Mouse (Mus musculus): Measurements from ENCODE around the gene Bend4. TPM values are rescaled to one million over a fixed set of nuclear protein-coding genes. Genes with fewer than 3 reads are reported as not detected.

Bend4 gene
- polyA plus RNA-seq, 1 experiment from 2014 or later, result 3.7 TPM

DNA sequence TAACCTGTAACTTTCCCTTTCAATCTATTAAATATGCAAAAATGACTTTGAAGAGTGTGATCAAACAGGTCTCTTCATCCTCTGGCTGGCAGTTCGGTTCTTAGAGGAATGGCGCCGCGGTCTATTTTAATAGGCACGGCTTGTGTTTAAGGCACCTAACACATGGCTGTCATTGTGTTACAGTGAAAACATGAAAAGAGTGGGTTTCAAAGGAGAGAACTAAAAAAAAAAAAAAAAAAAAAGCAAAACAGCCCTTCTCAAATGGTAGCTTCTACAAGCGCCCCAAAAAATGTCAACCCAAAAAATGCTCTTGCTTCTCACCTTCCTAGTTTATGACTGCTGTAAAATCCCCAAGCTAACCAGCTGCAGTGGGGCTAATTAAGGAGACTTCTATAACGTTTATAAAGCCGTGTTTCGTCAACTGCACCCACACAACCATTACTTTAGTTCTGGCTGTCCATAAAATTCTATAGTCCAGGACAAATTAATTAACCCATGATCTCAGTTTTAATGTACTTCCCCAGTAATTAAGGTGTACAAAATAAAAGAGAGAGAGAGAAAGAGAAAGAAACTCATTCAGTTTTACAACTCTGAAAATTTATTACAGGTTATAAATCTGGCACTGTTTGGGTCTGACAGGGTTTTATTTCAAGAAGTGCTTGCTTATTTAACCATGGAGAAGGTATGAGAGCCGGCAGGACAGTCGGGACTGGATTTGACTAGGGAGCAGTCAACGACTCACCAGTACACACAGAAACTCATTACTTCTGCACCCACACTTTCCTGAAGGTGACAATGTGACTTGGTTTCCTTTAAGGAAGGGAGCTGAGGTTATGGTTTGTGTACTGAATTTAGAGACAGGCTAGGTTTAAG is 27.3 kb downstream of the Bend4 start:
- WGBS (ENCODE audit: missing documents), result 78% methylated on average over 12 of the region's 12 CpGs
- H3K79me2 ChIP-seq (ENCODE audit: inconsistent target), result no peaks in the 10 kb centered on the region
- no peak overlapping the region for H3K27ac ChIP-seq
- no peak overlapping the region for H3K4me3 ChIP-seq (ENCODE audit: inconsistent target)
- H3K36me3 ChIP-seq (ENCODE audit: inconsistent target), result peaks cover 23% of the 10 kb centered on the region

DNA sequence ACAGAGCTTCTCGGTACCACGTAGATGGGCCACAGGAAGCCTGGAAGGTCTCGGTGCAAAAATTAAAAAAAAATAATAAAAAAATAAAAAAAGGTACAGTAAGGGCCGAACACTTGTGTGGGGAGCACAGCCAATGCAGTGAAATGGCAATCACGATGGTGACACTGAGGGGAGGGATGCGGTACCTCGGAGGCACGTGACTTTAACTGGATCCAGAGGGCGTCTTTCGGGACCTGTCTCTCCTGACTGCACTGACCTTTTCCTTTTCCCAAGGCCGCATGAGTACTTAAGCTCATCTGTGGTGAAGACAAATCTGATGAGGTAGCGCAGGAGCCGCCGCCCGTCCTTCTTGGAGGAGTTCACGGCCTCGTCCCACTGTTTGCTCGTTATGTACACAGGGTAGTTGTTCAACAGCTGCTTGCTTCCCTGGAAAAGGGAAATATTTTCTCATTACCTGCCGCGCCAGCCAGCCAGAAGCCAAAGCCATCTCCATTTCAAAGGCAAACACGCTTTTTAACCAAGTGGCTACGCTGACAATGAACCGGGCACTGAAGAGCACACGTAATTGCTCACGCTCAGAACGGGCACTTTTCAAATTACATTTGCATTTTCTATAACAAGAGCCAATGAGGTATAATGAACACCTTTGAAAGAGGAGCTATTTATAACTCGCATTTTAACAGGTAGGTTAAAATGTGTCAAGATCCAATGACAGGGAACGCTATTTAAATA is 28.1 kb downstream of the Bend4 start:
- H3K4me3 ChIP-seq (ENCODE audit: inconsistent target), result no peak overlapping the region
- H3K79me2 ChIP-seq (ENCODE audit: inconsistent target), result no peaks in the 10 kb centered on the region
- H3K27ac ChIP-seq, result no peak overlapping the region
- peaks cover 23% of the 10 kb centered on the region for H3K36me3 ChIP-seq (ENCODE audit: inconsistent target)
- whole genome bisulfite sequencing (ENCODE audit: missing documents), result 94% methylated on average over 28 of the region's 28 CpGs

DNA sequence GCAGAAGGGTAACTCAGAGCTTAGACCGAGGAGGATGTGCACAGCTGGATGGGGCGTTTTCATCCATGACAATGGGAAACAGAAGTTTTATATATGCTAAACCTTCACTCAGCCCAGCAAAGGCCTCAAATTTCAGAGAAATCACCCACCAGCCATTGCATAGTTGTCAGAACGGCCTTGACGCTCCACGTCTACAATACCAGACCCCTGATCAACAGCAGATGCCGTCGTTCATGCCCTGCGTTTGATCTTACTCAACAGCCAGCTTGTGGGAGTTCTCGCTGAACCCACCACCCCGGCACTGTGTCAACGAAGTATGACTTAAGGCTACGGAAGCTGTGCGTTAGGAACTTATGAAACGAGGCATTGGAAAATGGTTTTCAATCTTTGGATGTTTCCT is 30.9 kb downstream of the Bend4 start:
- no peak overlapping the region for H3K27ac ChIP-seq
- H3K79me2 ChIP-seq (ENCODE audit: inconsistent target), result no peaks in the 10 kb centered on the region
- no peak overlapping the region for H3K4me3 ChIP-seq (ENCODE audit: inconsistent target)
- H3K36me3 ChIP-seq (ENCODE audit: inconsistent target), result peaks cover 23% of the 10 kb centered on the region
- WGBS (ENCODE audit: missing documents), result 91% methylated on average over 14 of the region's 14 CpGs

DNA sequence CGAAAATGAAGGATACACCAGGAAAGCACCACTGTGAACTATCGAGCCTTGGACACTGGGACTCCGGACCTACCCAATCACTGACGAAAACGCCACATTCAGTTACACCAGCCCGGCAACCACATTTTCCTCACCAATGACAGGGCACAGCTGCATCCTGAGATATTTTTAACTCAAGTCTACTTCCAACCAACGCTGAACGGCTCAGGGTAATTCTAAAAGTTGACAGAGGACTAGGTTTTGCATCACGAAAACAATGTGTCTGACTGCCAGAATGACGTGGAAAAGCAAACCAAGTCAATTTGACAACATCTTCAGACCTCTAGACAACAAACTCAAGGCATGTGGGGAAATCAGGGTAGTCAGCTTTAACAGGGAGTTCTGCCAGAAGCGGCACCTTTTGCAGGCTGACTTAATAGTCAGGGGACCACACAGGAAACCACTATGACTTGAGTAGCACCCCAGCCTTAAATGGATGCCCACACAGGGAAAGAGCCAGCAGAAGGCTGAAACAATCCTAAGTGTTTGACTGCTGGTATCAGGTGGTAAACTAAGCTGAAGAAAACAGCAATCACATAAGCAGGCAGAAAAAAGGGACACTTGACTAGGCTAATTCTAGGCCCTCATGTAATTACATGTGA is 32.8 kb downstream of the Bend4 start:
- peak overlapping the region; percentile 35; the same call in 1 of the 2 replicates for H3K27ac ChIP-seq
- no peak overlapping the region for H3K4me3 ChIP-seq (ENCODE audit: inconsistent target)
- H3K36me3 ChIP-seq (ENCODE audit: inconsistent target), result peaks cover 23% of the 10 kb centered on the region
- WGBS (ENCODE audit: missing documents), result 11% methylated on average over 11 of the region's 11 CpGs
- H3K79me2 ChIP-seq (ENCODE audit: inconsistent target), result no peaks in the 10 kb centered on the region

DNA sequence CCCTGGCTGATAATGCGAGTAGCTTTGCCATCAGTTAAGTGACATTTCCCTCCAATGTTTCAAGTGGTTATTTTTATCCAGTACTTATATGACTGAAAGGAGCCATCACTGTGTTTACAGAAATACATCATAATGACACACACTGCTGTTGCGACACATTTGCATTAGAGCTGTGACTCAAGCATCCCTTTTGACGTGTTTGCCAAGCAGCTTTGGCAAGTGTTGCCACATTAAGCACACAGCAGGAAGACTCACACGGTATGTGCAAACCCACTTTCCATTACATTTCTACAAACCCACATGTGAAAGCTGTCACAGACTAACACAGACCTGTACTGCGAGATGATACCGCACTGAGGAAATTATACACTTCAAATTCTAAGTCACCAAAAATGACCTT is 34.2 kb downstream of the Bend4 start:
- 16% methylated on average over 4 of the region's 6 CpGs for WGBS (ENCODE audit: missing documents)

DNA sequence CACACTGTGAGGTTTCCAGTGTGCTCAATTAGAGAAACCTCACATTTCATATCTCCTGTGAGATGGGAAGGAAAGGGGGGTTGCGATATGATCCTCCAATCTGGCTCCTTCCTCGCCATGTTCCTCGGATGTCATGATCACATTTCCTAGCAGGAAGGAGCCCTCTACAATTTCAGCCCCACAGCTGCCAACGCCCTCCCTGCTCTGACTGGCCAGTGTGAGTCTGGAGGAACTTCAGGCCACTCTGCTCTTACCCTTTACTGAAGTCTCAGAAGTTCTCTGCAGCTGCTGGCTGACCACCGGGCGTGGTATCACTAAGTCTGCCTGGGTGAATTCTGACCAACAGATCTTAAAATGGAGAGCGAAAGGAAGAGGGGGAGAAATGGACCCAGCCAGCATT is 45.6 kb downstream of the Bend4 start:
- no peaks in the 10 kb centered on the region for H3K36me3 ChIP-seq (ENCODE audit: inconsistent target)
- WGBS (ENCODE audit: missing documents), result 92% methylated on average over 7 of the region's 7 CpGs
- H3K79me2 ChIP-seq (ENCODE audit: inconsistent target), result no peaks in the 10 kb centered on the region
- no peak overlapping the region for H3K4me3 ChIP-seq (ENCODE audit: inconsistent target)
- H3K27ac ChIP-seq, result no peak overlapping the region

More for the DNA sequence above, 34.2 kb downstream of the Bend4 start:
- peaks cover 18% of the 10 kb centered on the region for H3K36me3 ChIP-seq (ENCODE audit: inconsistent target)
- H3K79me2 ChIP-seq (ENCODE audit: inconsistent target), result no peaks in the 10 kb centered on the region
- H3K27ac ChIP-seq, result no peak overlapping the region
- H3K4me3 ChIP-seq (ENCODE audit: inconsistent target), result no peak overlapping the region

DNA sequence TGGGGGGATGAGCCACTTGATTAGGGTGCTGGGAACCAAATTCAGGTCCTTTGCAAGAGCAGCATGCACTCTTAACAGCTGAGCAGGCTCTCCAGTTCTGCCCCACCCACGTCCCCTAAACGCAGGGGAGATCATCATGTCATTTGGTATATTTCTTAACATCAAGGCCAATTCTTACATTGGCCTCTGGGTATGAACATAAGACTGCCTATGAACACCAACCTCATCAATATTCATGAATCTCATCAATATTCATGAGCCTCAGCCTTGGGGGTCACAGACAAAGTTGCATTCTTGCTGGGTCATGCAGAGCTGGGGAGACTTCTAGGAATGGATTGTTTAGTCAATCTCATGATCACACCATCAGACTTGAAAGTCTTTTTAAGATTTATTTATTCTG is 46.4 kb downstream of the Bend4 start:
- Histone ChIP-seq H3K36me3 (ENCODE audit: inconsistent target) (no peaks in the 10 kb centered on the region), H3K79me2 (ENCODE audit: inconsistent target) (no peaks in the 10 kb centered on the region), H3K27ac (no peak overlapping the region), H3K4me3 (ENCODE audit: inconsistent target) (no peak overlapping the region)
- WGBS (ENCODE audit: missing documents), result 100% methylated on average over 2 of the region's 2 CpGs

DNA sequence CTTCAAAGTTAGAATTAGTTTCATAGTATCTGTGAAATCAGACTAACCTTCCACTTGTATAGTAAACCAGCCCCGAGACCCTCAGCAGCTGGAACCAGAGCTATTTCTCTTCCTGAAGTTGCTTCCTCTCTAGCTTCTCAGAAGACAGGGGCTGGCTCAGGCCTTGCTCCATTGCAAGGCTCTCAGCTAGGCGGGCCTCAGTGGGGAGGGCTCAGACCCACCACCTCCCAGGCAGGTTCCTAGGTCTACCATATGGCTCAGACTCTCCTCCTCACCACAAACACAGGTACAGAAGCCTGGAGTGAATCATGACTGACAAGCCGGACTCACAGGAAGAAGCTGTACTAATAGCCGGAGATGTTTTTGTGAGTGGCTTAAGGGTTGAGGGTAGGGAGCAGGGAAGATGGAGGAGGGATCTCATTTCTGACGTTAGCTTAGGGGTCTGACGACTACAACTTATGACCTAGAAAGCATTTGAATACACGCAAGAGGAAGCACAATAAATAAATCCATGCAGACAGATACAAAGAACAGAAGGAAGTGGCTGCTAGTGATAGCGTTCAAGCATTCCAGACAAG is 51.0 kb downstream of the Bend4 start:
- no peaks in the 10 kb centered on the region for H3K36me3 ChIP-seq (ENCODE audit: inconsistent target)
- no peak overlapping the region for H3K27ac ChIP-seq
- H3K79me2 ChIP-seq (ENCODE audit: inconsistent target), result no peaks in the 10 kb centered on the region
- 37% methylated on average over 8 of the region's 8 CpGs for WGBS (ENCODE audit: missing documents)
- no peak overlapping the region for H3K4me3 ChIP-seq (ENCODE audit: inconsistent target)

DNA sequence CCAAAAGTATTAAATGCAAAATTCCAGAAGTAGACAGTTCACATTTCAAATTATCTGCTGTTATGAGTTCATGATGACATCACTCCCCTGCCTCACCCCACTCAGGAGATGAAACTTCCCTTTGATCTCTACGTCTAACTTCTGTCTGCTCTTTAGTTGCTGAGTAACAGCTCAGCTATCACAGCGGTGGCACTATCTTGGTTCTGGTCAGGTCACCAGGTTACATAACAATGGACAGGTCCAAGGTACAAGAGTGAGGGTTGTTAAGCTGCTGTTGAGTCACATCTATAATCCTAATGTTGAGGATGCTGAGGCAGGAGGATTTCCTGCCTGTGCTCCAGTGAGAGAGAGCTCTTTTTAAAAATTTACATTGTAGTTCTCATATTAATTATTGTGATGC is 65.2 kb downstream of the Bend4 start:
- Histone ChIP-seq H3K4me3 (ENCODE audit: inconsistent target) (no peak overlapping the region), H3K27ac (no peak overlapping the region), H3K79me2 (ENCODE audit: inconsistent target) (no peaks in the 10 kb centered on the region), H3K36me3 (ENCODE audit: inconsistent target) (no peaks in the 10 kb centered on the region)
- WGBS (ENCODE audit: missing documents), result 72% methylated on average over 2 of the region's 2 CpGs

DNA sequence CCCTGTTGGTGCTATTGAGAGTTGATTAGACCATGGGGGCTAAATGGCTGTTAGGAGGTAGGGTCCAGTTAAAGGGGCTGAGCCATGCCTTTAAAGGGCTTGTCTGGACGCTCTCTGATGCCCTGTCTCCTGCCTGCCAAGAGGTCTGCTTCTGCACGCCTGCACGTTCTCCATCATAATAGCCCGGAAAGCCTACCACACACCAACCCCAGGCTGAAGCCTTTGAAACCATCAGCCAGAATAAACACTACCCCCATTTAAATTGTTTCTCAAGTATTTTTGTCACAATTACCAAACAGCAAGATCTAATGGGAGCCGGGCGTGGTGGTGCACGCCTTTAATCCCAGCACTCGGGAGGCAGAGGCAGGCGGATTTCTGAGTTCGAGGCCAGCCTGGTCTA is 65.8 kb downstream of the Bend4 start:
- no peak overlapping the region for H3K4me3 ChIP-seq (ENCODE audit: inconsistent target)
- H3K36me3 ChIP-seq (ENCODE audit: inconsistent target), result no peaks in the 10 kb centered on the region
- 98% methylated on average over 4 of the region's 10 CpGs for WGBS (ENCODE audit: missing documents)
- H3K27ac ChIP-seq, result no peak overlapping the region
- H3K79me2 ChIP-seq (ENCODE audit: inconsistent target), result no peaks in the 10 kb centered on the region

DNA sequence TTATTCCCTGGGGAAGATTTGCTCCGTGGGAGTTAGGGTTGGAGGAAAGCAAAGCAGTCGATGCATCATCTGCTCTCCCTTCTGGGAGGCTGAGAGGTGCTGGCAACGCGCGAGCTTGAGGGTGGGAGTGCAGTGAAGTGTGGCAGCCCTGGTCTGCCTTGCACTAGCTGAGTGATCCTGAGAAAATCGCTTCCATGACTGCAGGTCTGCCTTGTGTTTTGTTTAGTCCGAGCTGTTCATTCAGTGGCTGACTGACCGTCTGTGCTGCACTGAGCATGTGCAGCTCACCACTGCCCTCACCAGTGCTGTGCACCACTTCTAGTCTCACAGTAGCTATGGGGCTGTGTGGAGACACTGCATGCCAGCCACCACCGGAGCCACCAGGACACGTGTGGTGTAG is 79.2 kb downstream of the Bend4 start:
- no peak overlapping the region for H3K4me3 ChIP-seq (ENCODE audit: inconsistent target)

DNA sequence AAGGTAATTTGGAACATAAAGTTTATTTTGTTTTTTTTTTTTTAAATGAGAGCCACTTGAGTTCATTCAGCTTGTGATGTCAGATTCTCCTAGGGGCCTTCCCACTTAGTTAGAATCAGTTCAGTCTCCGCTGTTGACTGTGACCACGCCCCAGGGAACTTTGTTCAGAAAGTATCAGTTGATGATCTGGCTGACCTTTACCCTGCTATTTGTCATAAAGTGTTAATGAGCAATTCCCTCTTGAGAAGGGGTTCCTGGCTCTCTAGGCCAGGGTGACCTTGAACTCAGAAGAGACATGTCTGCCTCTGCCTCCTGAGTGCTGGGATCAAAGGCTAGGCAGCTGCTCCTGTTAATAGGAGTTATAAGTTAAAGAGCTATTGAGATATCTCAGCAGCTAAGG is 81.0 kb downstream of the Bend4 start:
- 97% methylated on average over 2 of the region's 2 CpGs for WGBS (ENCODE audit: missing documents)
- H3K4me3 ChIP-seq (ENCODE audit: inconsistent target), result no peak overlapping the region
- no peaks in the 10 kb centered on the region for H3K79me2 ChIP-seq (ENCODE audit: inconsistent target)
- no peak overlapping the region for H3K27ac ChIP-seq
- peaks cover 69% of the 10 kb centered on the region for H3K36me3 ChIP-seq (ENCODE audit: inconsistent target)

More for the DNA sequence above, 79.2 kb downstream of the Bend4 start:
- no peak overlapping the region for H3K27ac ChIP-seq
- H3K79me2 ChIP-seq (ENCODE audit: inconsistent target), result no peaks in the 10 kb centered on the region
- WGBS (ENCODE audit: missing documents), result 92% methylated on average over 10 of the region's 10 CpGs
- peaks cover 72% of the 10 kb centered on the region for H3K36me3 ChIP-seq (ENCODE audit: inconsistent target)
